Mouse (Mus musculus) heart, postnatal 0 days (tissue): ENCODE data around the gene Xrcc4. TPM values are rescaled to one million over a fixed set of nuclear protein-coding genes. Genes with fewer than 3 reads are reported as not detected.
A peak's percentile ranks its signal among the peaks of the same experiment; 100 is the strongest.

Experiments used
- ATAC-seq: fragments of 200-750 bp; cut with Nextera tagmentation; 2 replicates; pipeline ENCODE4 v1.8.0; 2017; ENCODE audit warnings: low read depth, moderate number of reproducible peaks, moderate library complexity; ENCODE audit not compliant: insufficient read depth
- DNase-seq: peaks from one replicate; pipeline ENCODE4 v3.0.0-alpha.2; 2016; ENCODE audit warnings: low spot score
- H3K27ac ChIP-seq: fragments of 300-500 bp; sonication (generic); 2 replicates; pipeline ENCODE4 v1.5.1; 2014; ENCODE audit warnings: low read depth, mild to moderate bottlenecking
- H3K27me3 ChIP-seq: fragments of 300-500 bp; sonication (generic); 2 replicates; pipeline ENCODE4 v1.6.1; 2014; ENCODE audit warnings: low read length, mixed read lengths; ENCODE audit not compliant: control insufficient read depth, insufficient read depth
- H3K36me3 ChIP-seq: fragments of 300-500 bp; sonication (generic); replicated peaks from 2 replicates; pipeline ENCODE4 v1.6.1; 2014; ENCODE audit warnings: low read length, mixed read lengths; ENCODE audit not compliant: control insufficient read depth, insufficient read depth
- H3K4me1 ChIP-seq: fragments of 300-500 bp; sonication (generic); 2 replicates; pipeline ENCODE4 v1.6.1; 2014; ENCODE audit warnings: antibody characterized with exemption; ENCODE audit not compliant: control insufficient read depth, insufficient read depth
- H3K4me2 ChIP-seq: fragments of 300-500 bp; sonication (generic); 2 replicates; pipeline ENCODE4 v1.6.1; 2014; ENCODE audit warnings: low read depth, mild to moderate bottlenecking, low read length, moderate library complexity
- H3K4me3 ChIP-seq: fragments of 300-500 bp; sonication (generic); 2 replicates; pipeline ENCODE4 v1.5.1; 2014; ENCODE audit warnings: low read depth, low read length
- H3K9ac ChIP-seq: fragments of 300-500 bp; sonication (generic); replicated peaks from 2 replicates; pipeline ENCODE4 v1.6.1; 2014; ENCODE audit warnings: low read depth, low read length, mixed read lengths
- H3K9me3 ChIP-seq: fragments of 300-500 bp; sonication (generic); replicated peaks from 2 replicates; pipeline ENCODE4 v1.6.1; 2016; ENCODE audit warnings: low read length; ENCODE audit not compliant: control insufficient read depth
- CTCF ChIP-seq: IDR thresholded peaks from 2 replicates; pipeline ENCODE4 v1.5.1; 2016; ENCODE audit warnings: antibody characterized with exemption, control low read depth, low read depth
- EP300 ChIP-seq: IDR thresholded peaks from 2 replicates; pipeline ENCODE4 v1.6.1; 2016; ENCODE audit warnings: antibody characterized with exemption, low read depth
- WGBS: fragments of 180-500 bp; shearing (Covaris S2); extraction: QIAGEN DNeasy Blood & Tissue Kit; methylation state at CpG from one replicate; pipeline ENCODE4 v1.1.7; 2014; 5-methylcytosine and 5-hydroxymethylcytosine counted together
- polyA plus RNA-seq: library from polyadenylated mRNA; unstranded; fragments of >200 nt; fragmentation: Nextera tagmentation; extraction: Ambion mirVana; gene quantifications from 2 replicates; pipeline ENCODE4 v1.2.1, GENCODE M21; 2015
- total RNA-seq: library from RNA; depleted of rRNA; stranded (reverse); fragments of >200 nt; gene quantifications from 2 replicates; pipeline ENCODE4 v1.2.3, GENCODE M21; 2014; ENCODE audit warnings: low replicate concordance

Xrcc4 gene
- total and polyA plus RNA-seq, 2 experiments from 2014 or later = 10.7 to 18.4 TPM

- Histone ChIP-seq H3K36me3 (no peaks in the 10 kb centered on the region), H3K4me1 (peaks cover 10% of the 10 kb centered on the region), H3K4me2 (peak within 1 kb of the TSS; percentile 88), H3K27me3 (no peaks in the 10 kb centered on the region), H3K9me3 (no peaks in the 10 kb centered on the region), H3K27ac (peak within 1 kb of the TSS; percentile 87), H3K4me3 (peak within 1 kb of the TSS; percentile 66), H3K9ac (peak within 1 kb of the TSS; percentile 49)
- peak; percentile 27 for ATAC-seq
- DNase-seq = peak; percentile 55
- WGBS = under 1% methylated on average over 40 of the region's 40 CpGs
- TF ChIP-seq CTCF = no peak
- no peak for TF ChIP-seq EP300
Observed at GRCm38 (mm10) chr13:89741766-89742685, 347.4 kb downstream of the Xrcc4 start, which contains the start of gene Vcan. Vcan (minus strand) TSS chr13:89742509.

- Histone ChIP-seq H3K9me3 (no peaks in the 10 kb centered on the region), H3K27ac (peak overlapping the region; percentile 87), H3K9ac (peak overlapping the region; percentile 49), H3K4me3 (peak overlapping the region; percentile 66), H3K36me3 (no peaks in the 10 kb centered on the region), H3K4me2 (peak overlapping the region; percentile 88), H3K27me3 (no peaks in the 10 kb centered on the region), H3K4me1 (peaks cover 6% of the 10 kb centered on the region; the same call in 1 of the 2 replicates)
- TF ChIP-seq EP300 = no peak
- no peak for TF ChIP-seq CTCF
- ATAC-seq (no peak), DNase-seq (peak; percentile 41)
- under 1% methylated on average over 14 of the region's 14 CpGs for WGBS
Observed at GRCm38 (mm10) chr13:89741116-89741551, 348.3 kb downstream of the Xrcc4 start.

- no peaks in the 10 kb centered on the region for H3K36me3 ChIP-seq
- peak; percentile 57 for TF ChIP-seq CTCF
- no peak; the same call in 1 of the 2 replicates for TF ChIP-seq EP300
- H3K27ac ChIP-seq = peak overlapping the region; percentile 87
- WGBS = under 1% methylated on average over 33 of the region's 33 CpGs
- H3K4me1 ChIP-seq = peaks cover 6% of the 10 kb centered on the region; the same call in 1 of the 2 replicates
- peak overlapping the region; percentile 49 for H3K9ac ChIP-seq
- H3K4me2 ChIP-seq = peak overlapping the region; percentile 88
- H3K27me3 ChIP-seq = no peaks in the 10 kb centered on the region
- H3K9me3 ChIP-seq = no peaks in the 10 kb centered on the region
- DNase-seq (peak; percentile 89), ATAC-seq (peak; percentile 74)
- H3K4me3 ChIP-seq = peak overlapping the region; percentile 66
Observed at GRCm38 (mm10) chr13:89740243-89741115, 348.9 kb downstream of the Xrcc4 start.

GRCm38 (mm10) chr13:89739696-89740242, 349.6 kb downstream of the Xrcc4 start:
- H3K4me2 ChIP-seq = peak overlapping the region; percentile 88
- H3K4me3 ChIP-seq = peak overlapping the region; percentile 66
- H3K9me3 ChIP-seq = no peaks in the 10 kb centered on the region
- TF ChIP-seq CTCF (no peak), EP300 (no peak)
- WGBS = under 1% methylated on average over 24 of the region's 24 CpGs
- peaks cover 6% of the 10 kb centered on the region; the same call in 1 of the 2 replicates for H3K4me1 ChIP-seq
- no peaks in the 10 kb centered on the region for H3K36me3 ChIP-seq
- no peaks in the 10 kb centered on the region for H3K27me3 ChIP-seq
- ATAC-seq (0 out of 2 replicates have a peak, but pooled peaks have one; percentile 20), DNase-seq (no peak)
- H3K27ac ChIP-seq = peak overlapping the region; percentile 87
- peak overlapping the region; percentile 49 for H3K9ac ChIP-seq
